Mouse (Mus musculus) MEL (cell line): Measurements from ENCODE around the gene Agpat1.

ENCODE experiments used
- CHD1 ChIP-seq: IDR thresholded peaks from 2 replicates; pipeline ENCODE4 v1.6.1; 2012; ENCODE audit warnings: low read depth, mild to moderate bottlenecking, inconsistent platforms, low read length, improper control_type of control experiment
- CTCF ChIP-seq, 3 experiments: IDR thresholded peaks in 2 of 3; conservative IDR thresholded peaks in 1 of 3; 2 replicates each; pipeline ENCODE4 v1.5.1; 2011 to 2012; ENCODE audit warnings: low read length in 3 of 3, low read depth in 2 of 3, mild to moderate bottlenecking in 2 of 3, improper control_type of control experiment in 1 of 3, inconsistent platforms in 1 of 3, mixed read lengths in 1 of 3, moderate library complexity in 1 of 3; ENCODE audit not compliant: control insufficient read depth in 1 of 3, insufficient read depth in 1 of 3, poor library complexity in 1 of 3, severe bottlenecking in 1 of 3
- EP300 ChIP-seq, 2 experiments: IDR thresholded peaks; 2 replicates each; pipeline ENCODE4 v1.6.1; 2011; ENCODE audit warnings: improper control_type of control experiment in 2 of 2, low read length in 2 of 2, low read depth in 1 of 2, mild to moderate bottlenecking in 1 of 2
- HCFC1 ChIP-seq: IDR thresholded peaks from 2 replicates; pipeline ENCODE4 v1.6.1; 2012; ENCODE audit warnings: low read depth, mild to moderate bottlenecking, inconsistent platforms, low read length, improper control_type of control experiment, moderate library complexity
- MAX ChIP-seq: IDR thresholded peaks from 2 replicates; pipeline ENCODE4 v1.6.1; 2011; ENCODE audit warnings: low read length, improper control_type of control experiment
- POLR2A ChIP-seq, 2 experiments: IDR thresholded peaks; 2 replicates each; pipeline ENCODE4 v1.6.1; 2011 to 2012; ENCODE audit warnings: low read length in 2 of 2, mild to moderate bottlenecking in 2 of 2, control low read depth in 1 of 2, improper control_type of control experiment in 1 of 2, low read depth in 1 of 2, moderate library complexity in 1 of 2; ENCODE audit not compliant: control insufficient read depth in 1 of 2, insufficient read depth in 1 of 2, poor library complexity in 1 of 2
- POLR2AphosphoS5 ChIP-seq: IDR thresholded peaks from 2 replicates; pipeline ENCODE4 v1.6.1; 2012; ENCODE audit warnings: low read depth, borderline replicate concordance, mild to moderate bottlenecking, inconsistent platforms, low read length, moderate library complexity, mixed read lengths
- RCOR1 ChIP-seq: IDR thresholded peaks from 2 replicates; pipeline ENCODE4 v1.6.1; 2012; ENCODE audit warnings: low read depth, mild to moderate bottlenecking, inconsistent platforms, low read length, improper control_type of control experiment
- SIN3A ChIP-seq: IDR thresholded peaks from 2 replicates; pipeline ENCODE4 v1.6.1; 2012; ENCODE audit warnings: low read length, improper control_type of control experiment, inconsistent platforms
- USF1 ChIP-seq: IDR thresholded peaks from 2 replicates; pipeline ENCODE4 v1.6.1; 2014; ENCODE audit warnings: low read depth, mild to moderate bottlenecking, inconsistent platforms, low read length, improper control_type of control experiment, moderate library complexity

DNA sequence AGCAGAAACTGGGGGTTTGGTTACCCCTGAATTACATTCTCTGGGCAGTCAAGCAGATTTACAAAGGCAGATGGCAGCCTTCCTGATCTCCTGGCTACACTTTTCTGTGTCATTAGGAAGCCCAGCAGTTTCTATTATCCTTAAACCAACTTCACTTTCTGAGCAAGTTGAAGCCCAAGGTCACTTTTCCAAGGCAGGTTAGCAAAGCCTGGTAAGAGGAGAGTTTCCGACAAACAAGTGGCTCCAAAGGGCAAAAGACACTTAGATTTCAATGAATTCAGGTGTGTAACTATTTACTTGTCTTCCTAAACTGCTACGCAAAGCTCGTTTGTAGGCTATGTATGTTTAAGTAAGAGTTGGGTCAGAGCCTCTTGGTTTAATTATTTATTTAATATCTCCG is 39.3 kb downstream of the Agpat1 start:
- TF ChIP-seq CTCF (IDR thresholded peaks at IDR 0.05 in 2 of 3, conservative IDR thresholded peaks at IDR 0.05 in 1 of 3; ENCODE audit: control insufficient read depth in 1 of 3, insufficient read depth in 1 of 3, low read depth in 2 of 3, low read length in 3 of 3, poor library complexity in 1 of 3, severe bottlenecking in 1 of 3) (no peak), RCOR1 (no peak), POLR2A (IDR thresholded peaks at IDR 0.05; ENCODE audit: control insufficient read depth in 1 of 2, insufficient read depth in 1 of 2, low read depth in 1 of 2, low read length in 2 of 2, poor library complexity in 1 of 2) (no peak), SIN3A (no peak), EP300 (IDR thresholded peaks at IDR 0.05; ENCODE audit: low read depth in 1 of 2, low read length in 2 of 2) (no peak), CHD1 (no peak), HCFC1 (no peak), POLR2AphosphoS5 (no peak), MAX (no peak), USF1 (no peak)
